Mouse (Mus musculus) ZHBTc4 (cell line): Measurements from ENCODE around the gene Il4ra.

ENCODE experiments used
- DNase-seq: peaks from one replicate; pipeline ENCODE4 v3.0.0-alpha.2; 2011; ENCODE audit warnings: low read depth, low spot score

The Il4ra gene

DNA sequence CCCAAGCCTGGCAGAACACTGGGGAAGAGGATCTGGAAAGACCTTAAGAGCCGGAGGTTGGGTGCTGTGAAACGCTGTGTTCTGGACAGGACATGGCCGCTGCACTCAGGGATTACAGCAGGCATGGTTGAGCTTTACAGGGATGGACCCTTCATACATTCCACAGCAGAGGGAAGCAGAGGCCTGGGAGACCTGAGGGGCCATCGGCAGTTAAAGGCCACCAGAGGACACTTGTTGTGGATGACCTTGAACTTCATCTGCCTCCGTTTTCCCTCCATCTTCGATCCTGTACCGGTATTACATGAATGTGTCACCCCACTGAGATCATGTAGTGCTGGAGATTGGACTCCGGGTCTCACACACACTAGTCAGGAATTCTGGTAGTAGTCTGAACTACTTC, 2.0 kb upstream of the Il4ra start:
- no peak for DNase-seq

DNA sequence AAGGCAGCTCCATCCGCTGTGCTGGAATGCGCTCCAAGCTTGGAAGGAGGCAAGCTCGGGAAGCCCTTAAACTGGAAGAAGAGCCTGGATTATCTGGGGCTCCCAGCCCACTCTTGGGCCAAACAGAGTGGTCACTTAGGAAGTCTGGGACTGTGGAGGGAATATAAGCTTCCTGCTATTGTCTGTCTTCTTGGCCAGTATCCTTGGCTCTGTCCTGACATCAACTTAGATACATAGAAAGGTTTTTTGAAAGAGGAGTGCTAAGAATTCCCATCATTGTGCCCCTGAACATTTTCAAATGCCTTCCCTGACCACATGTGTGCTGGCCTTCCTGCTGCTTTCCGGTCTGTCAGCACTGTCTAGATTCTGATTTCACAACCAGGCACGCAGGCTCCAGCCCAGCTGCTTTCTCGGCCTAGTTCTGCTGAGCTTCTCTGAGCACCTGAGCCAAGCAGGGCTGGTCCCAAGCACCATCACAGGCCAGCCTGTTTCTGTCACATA, 989 bp upstream of the Il4ra start:
- no peak for DNase-seq

DNA sequence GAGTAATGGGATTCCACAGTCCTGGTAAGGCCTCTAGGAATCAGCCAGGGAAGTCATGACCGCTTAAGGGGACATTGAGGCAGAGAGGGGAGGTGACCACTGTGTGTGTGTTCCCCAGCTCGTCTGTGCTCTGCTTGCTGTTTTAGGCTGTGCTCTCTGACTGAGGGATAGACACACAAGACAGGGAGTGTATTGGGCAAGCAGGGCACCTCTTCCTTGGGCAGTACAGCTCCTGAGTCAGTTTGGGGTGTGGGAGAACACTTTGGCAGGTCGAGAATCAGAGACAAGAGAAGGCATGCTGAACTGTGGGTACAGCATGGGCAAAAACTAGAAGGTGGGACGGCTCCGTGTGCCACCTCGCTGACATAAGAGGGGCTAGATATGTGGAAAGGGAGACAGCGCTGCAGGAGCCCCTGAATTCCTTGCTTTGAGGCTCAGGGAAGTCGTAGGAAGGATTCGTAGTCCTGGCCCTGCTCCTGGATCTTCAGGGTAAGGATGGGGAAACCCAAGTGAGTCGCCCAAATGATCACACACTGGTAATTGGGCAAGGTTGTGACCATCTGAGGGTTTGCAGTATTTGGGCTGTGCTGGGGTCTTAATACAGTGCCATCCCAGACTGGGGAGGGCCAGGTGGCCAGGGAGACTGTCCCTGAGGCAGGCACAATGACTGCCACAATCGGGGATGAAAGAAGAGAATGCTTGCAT, 1.1 kb downstream of the Il4ra start:
- no peak for DNase-seq

DNA sequence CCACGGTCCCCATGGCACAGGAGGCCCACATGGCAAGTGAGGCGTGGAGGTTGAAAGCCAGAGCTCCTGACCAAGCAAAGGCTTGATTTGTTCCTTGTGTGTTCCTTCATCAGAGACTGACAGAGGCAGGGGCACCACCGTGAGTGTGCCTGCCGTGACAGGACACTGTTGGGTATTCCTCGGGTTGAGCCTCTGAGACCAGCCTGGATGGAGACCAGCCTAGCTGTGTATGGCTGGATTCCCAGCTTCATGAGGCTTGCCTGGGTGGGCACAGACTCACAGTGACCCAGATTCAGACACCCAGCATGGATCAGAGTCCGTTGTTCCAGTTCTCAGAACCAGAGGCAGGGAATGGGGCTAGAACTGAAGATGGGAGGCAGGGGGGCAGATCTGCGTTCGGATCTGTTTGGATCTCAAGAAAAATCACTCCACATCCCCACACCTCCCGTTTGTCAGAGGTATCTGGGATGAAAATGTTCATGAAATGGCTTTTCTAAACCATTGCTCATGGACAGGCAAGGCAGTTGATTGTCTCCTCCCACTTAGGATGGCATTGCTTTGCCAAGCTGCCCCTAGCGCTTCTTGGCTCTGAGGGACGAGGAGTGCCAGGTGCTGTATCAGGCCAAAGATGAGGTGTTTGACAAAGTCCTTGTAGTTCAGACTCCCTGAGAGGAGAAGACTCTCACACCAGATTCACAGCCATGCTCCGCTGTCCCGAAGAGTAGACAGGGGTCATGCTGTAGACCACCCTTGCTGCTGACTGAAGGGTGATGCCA, 1.9 kb downstream of the Il4ra start:
- no peak for DNase-seq

DNA sequence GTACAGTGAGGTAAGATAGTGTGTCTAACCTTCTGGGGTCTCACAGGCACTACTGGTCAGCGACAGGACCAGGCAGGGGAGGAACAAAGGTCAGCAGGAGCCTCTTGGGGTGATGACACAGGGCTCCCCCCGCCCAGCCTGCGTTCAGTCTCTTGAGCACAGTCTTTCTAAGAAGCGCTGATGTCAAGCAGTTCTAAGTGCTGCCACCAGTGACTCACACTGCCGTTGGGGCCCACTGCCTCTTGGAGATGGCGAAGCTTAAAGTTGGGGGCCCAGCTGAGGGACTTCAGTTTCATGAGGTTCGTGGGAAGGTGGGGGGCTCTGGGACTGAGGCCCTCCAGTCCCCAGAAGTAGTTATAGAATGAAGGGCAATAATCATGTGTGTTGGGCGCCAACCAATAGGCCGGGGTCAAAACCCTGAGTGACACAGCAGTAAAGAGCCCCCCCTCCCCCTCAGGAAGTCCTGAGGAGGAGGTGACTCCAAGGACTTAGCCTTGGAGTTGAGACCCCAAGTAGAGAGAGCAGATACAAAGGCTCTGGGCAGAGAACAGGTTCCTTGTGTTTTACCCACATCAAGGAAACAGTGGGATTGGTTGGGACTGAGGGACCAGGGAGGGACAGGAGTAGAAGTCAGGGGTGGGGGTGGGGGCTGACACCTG, 2.7 kb downstream of the Il4ra start:
- no peak for DNase-seq

DNA sequence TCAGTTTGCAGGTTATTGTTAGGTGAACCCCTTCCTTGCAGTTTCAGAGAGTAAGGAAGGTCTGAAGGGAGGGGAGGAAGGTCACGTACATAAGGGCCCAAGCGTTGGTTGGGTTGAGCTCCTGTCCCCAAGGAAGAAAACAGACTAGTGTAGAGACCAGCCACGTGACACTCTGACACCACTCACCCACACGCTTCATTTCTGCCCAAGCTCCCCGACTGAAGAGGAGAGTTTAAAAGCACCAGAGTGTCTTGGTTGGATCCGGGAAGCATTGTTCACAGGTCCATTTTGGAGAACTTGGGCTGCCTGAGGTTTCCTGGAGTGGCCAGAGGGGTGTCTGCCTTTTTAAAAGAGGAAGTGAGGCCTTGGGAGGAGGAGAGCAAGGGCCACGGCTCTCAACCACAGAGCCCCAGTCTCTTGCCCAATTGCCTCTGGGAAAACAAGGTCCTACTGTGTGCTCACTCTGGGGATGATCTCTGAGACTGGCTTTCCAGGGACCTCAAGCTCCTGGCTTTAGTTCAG, 3.5 kb downstream of the Il4ra start:
- no peak for DNase-seq

DNA sequence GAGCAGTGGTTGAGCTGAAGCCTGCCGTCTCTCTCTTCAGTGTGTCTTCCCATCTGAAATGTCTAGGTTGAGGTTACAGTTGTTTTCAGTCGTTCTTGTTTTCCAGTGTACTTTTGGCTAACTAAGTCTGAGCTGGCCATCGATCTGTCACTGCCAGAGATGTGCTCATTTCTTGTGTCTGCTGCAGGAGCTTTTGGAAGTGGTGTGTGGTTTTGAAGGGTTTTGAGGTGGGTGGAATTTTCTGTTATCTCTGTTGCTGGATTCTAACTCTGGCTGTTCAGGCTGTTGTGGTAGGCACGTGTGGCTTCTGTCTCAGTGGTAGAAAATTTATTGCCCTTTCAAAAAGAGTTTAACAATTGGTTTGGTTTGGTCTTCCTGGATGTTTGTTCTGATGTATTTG, 4.2 kb downstream of the Il4ra start:
- no peak for DNase-seq

DNA sequence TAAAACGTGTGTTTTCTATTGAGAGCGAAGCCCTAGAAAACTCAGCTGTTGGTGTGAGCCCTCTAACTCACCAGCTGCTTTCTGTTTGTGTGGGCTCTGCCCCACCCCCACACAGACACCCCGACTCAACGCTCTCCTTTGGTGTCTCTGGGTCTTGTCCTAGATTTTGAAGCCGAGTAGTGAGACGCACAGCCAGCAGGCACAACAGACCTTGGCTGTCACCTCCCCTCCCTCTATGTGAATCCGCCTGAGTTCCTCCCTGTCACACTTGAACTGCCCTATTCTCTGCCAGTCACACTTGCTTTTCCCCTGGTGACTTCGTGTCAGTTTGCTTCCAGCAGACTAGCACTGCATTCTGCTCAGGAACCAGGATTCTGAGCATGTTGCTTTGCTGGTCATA, 4.9 kb downstream of the Il4ra start:
- no peak for DNase-seq

DNA sequence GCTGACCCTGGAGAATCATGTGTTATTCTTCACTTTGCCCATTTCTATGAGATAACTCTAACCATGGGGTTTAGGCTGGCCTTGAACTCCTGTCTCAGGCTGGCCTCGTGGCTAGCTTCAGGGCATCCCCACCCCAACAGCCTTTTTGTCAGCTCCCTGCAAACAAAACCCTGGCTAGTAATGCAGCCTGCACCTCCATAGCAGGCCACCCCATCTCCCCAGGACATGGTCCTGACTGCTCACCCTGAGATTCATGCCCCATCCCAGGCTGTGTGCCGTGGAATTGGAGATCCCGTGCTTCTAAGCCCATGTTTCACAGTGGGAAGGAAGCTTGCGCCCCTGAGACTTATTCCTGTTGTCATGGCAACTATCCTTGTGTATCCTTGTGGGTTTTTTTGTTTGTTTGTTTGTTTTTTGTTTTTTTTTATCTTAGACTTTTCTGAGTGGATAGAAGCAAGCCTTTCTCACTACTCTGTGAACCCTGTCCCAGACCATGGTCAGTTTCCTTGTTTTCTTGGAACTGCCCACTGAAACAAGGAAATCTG, 6.6 kb downstream of the Il4ra start:
- DNase-seq = no peak

DNA sequence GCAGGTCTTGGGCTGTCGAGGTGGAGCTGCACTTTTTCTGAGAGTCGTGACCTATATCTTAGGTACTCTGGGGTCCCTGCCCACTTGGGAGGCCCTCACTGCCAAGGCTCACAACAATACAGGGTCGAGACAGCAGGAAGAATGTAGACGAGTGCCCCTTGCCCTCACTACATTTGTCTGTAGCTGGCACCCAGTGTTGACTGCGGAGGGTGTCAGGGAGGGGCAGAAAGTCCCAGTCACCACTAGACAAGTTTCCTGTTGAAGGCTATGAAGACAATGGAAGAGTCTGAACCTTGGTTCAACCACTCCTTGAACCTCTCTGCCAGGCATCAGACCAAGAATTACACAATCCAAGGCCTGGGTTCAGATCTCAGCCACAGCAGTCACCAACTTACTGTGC, 7.1 kb downstream of the Il4ra start:
- no peak for DNase-seq

DNA sequence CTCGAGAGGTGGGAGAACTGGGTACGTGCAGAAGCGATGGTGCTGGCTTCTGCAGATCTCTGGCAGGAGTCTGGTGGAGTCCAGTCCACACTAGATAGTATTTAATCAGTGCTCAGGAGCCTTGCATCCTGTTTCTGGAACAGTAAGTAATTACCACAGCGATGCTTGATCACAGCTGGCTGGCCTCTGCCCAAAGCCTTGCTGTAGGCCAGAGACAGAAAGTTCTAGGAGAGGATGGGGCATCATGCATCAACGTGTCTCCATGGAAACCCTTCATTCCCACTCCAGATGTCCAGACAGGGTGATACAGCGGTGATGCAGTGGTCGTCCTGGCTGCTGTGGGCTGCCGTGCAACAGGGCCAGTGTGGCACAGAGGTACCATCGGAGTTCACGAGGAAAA, 7.6 kb downstream of the Il4ra start:
- DNase-seq = no peak

DNA sequence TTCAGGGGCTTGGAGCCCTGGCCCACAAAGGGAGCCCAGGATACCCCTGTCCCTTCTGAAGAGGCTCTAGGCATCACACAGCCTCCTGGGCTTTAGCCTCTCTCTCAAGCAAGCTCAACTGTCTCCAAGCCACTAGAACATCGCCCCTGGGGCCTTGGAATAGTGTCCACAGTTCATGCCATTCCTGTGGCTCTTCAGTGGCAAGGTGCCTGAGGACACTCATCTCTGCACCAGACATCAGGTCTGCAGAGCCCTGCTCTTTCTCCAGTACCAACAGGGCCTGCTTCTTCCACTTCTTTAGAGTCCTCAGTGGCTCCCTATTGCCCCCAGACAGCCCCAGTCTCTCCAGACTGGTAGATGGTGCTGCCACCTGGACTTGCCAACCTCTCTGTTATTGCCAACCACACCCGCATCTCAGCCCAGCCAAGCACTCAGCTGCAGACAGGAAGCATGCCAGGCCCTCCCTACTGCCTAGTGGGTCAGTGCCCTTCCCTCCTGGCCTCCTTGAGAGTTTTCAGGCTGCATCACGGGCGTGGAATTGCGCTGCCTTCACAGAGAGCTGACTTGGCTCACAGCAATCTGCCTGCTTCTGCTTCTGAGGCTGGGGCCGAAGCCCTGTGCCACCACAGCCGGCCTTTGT, 8.3 kb downstream of the Il4ra start:
- DNase-seq = no peak

DNA sequence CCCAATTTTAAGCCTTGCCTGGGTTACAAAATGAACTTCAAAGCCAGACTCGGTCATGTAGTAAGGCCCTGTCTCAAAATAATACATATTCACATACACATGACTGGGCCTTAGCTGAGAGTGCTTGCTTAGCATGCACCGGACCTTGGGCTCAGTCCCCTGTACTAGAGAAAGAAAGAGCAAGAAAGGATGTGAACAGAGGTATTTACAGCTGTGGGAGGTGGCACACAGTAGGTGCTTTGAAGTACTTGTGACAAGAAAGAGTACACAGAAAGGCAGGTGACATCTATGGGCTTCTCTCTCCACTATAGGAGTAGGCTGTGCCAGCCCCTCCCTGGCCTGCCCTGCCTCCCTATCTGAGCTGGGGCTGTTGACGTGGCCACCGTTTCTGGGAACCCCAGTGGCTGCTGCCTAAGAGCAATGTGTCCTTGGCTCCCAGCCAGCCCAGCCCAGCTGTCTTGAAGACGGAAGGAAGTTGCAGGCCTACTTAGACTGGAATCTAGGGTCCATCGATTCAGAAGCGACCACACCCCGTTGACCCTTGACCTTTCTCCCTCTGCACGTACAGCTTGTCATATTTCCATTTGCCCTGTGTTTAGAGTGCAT, 9.3 kb downstream of the Il4ra start:
- peak; percentile 41 for DNase-seq

DNA sequence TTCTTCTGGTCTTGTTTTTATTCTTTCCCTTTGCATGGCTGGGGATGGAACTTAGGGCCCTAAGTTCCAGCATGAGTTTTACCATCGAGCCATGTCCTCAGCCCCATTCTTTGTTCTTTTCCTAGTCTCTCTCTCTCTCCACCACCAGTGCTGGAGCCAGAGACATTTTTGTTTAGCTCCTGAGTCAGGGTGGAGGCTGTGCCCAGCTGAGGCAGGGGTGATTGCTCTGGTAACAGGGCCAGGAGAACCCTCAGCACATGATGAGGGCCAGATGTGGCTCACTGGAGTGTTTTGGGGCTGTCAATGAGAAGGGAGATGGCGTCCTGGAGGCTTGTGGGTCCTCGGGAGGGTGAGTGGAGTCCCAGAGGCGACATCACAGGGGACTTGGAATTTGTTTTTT, 10.5 kb downstream of the Il4ra start:
- no peak for DNase-seq

DNA sequence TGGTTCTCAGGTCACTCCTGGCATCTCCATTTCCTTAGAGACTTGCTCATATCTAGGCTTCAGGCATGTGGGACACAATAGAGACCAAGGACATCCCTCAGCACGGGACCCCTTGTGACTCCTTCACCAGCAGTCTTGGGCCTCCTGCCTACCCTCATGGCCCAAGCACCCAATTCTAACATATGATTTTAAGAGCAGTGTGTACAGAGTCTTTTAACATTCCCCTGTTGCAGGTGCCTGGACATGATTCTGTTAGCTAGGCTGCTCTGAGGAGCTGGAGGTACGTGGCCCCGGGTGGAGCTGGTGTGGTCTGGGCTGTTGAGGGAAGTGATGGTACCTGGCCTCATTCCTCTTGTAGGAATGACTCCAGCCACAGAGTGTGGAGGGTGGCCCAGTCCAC, 11.2 kb downstream of the Il4ra start:
- DNase-seq = no peak

DNA sequence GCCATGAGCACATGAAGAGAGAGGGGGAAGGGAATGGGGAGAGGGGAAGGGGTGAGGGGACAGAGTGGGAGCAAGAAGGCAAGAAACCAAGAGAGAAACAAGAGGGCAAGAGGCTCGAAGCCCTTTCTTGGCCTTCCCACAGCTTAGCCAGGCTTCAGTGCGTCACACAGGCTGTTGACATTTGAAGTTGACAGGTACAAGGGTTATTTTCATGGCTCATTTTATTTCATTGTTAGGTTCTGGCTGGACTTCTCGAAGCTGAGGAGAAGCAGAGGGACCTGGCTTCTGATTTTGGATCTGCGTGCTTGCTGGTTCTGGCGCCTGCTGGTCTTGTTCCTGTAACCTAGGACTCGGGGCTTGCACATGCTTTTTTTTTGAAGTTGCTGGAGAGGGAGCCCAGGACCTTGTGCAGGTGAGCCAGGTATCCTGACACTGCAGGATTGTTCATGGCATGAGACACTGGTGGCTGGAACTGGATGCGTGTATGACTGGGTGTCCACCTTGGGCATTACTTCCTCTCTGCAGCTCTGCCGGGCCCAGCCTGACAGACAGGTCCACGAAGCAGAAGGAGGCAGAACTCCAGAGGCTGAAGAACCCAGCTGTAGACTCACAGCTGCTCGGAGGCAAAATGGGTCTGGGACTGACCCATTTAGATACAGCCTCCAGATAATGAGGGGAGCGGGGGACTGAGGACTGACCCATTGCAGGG, 12.6 kb downstream of the Il4ra start:
- DNase-seq = no peak

DNA sequence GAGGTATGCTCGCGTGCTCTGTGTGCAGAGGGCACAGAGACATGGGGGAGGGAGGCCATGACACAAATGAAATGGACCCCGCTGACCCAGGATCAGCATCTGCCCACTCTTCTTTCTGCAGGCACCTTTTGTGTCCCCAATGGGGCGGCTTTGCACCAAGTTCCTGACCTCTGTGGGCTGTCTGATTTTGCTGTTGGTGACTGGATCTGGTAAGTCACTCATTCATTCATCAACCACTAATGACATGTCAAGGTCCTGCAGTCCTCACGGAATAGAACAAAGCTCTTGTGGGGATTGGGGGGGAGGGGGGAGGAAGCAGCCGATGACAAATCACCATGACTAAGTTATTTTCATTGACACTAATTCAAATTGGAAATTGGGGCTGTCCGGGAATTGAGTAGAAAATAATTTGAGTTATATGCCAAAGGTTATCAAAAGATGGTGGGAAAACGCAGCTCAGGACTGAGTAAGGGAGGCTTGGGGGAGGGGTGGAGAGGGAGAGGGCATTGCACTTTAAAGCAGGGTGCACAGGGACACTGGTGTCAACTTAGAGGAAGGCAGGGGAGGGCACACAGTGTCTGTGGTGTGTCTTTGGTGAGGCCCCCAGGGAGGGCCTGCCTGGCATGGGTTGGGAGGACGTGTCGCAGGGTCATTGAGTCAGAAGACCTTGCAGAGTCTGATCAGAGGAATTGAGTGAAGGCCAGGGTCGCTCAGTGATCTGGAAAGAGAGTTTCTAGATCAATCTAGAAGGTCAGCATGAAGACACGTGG, 13.8 kb downstream of the Il4ra start:
- DNase-seq = no peak

DNA sequence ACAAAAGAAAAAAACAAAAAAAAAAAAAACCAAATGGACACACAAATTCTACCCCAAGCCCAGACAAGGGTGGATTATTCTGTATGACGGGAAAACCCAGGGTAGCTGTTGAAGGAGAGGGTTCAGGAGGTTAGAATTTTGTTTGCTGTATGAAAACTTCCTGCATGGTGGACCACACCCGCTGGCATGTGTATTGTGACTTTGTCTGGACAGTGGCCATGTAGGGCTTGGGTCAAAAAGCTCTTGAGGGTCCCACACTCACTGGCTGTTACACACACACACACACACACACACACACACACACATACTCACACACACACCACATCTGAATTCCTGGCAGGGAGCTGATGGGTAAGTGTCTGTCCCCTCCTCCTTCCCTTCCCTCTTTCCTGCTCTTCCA, 14.5 kb downstream of the Il4ra start:
- no peak for DNase-seq

DNA sequence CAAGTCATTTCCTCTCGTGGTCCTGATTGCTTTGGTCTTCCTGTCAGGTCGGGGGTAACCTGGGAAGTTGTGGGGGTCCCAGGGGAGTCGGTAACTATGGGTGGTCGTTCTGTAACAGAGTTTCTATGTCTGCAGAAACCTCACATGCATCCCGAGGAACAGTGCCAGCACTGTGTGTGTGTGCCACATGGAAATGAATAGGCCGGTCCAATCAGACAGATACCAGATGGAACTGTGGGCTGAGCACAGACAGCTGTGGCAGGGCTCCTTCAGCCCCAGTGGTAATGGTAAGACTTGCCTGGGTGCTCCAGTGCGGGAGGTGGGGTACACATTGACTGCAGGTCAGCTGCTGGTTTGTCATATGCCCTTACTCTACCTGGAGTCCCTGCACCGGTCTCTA, 17.0 kb downstream of the Il4ra start:
- DNase-seq = no peak

DNA sequence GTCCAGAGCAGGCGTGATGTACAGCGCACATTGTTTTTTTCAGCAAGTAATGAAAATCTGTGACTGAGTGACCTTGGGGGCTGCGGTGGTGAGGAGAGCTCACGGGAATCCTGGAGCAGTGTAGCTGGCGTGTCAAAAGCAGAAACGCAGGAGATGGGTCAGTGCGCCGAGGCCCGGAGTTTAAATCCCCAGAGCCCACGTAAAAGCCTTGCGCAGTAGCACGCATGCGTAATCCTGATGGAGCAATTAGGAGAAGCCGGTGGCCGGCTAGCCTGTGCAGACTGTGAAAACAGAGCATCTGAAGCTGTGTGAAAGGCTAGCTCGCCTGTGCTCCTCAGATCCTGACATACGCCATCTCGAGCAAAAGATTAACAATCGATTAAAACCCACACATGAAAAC, 20.0 kb downstream of the Il4ra start:
- no peak for DNase-seq
